Mouse (Mus musculus) hindbrain, embryonic 11.5 days (tissue): ENCODE measurements around the gene Atp1b1. TPM values are rescaled to one million over a fixed set of nuclear protein-coding genes. Genes with fewer than 3 reads are reported as not detected.

ENCODE experiments used
- ATAC-seq: fragments of 200-750 bp; cut with Nextera tagmentation; 2 replicates; pipeline ENCODE4 v1.8.0; 2017; ENCODE audit warnings: mild to moderate bottlenecking, moderate TSS enrichment, moderate library complexity; ENCODE audit not compliant: low FRiP score
- DNase-seq: peaks from one replicate; pipeline ENCODE4 v3.0.0-alpha.2; 2015; ENCODE audit warnings: low spot score
- H3K27ac ChIP-seq: fragments of 300-500 bp; sonication (generic); 2 replicates; pipeline ENCODE4 v1.5.1; 2014; ENCODE audit warnings: mild to moderate bottlenecking, low read depth, low read length
- H3K27me3 ChIP-seq: fragments of 300-500 bp; sonication (generic); 2 replicates; pipeline ENCODE4 v1.6.1; 2014; ENCODE audit warnings: mild to moderate bottlenecking, low read length, moderate library complexity, mixed read lengths; ENCODE audit not compliant: control insufficient read depth, insufficient read depth
- H3K36me3 ChIP-seq: fragments of 300-500 bp; sonication (generic); 2 replicates; pipeline ENCODE4 v1.6.1; 2014; ENCODE audit warnings: mild to moderate bottlenecking, low read length, moderate library complexity, mixed read lengths; ENCODE audit not compliant: control insufficient read depth, insufficient read depth
- H3K4me1 ChIP-seq: fragments of 300-500 bp; sonication (generic); replicated peaks from 2 replicates; pipeline ENCODE4 v1.6.1; 2014; ENCODE audit warnings: low read length, mixed read lengths; ENCODE audit not compliant: control insufficient read depth, insufficient read depth
- H3K4me2 ChIP-seq: fragments of 300-500 bp; sonication (generic); replicated peaks from 2 replicates; pipeline ENCODE4 v1.6.1; 2014; ENCODE audit warnings: mild to moderate bottlenecking, low read depth, low read length
- H3K4me3 ChIP-seq: fragments of 300-500 bp; sonication (generic); 2 replicates; pipeline ENCODE4 v1.5.1; 2014; ENCODE audit warnings: low read depth, low read length
- H3K9ac ChIP-seq: fragments of 300-500 bp; sonication (generic); 2 replicates; pipeline ENCODE4 v1.6.1; 2014; ENCODE audit warnings: low read depth, low read length
- H3K9me3 ChIP-seq: fragments of 300-500 bp; sonication (generic); 2 replicates; pipeline ENCODE4 v1.6.1; 2016; ENCODE audit warnings: low read length; ENCODE audit not compliant: control insufficient read depth
- WGBS: fragments of 180-500 bp; shearing (Covaris S2); extraction: QIAGEN DNeasy Blood & Tissue Kit; methylation state at CpG from one replicate; pipeline ENCODE4 v1.1.7; 2014; 5-methylcytosine and 5-hydroxymethylcytosine counted together
- polyA plus RNA-seq: library from polyadenylated mRNA; unstranded; fragments of >200 nt; fragmentation: Nextera tagmentation; extraction: Ambion mirVana; gene quantifications from 2 replicates; pipeline ENCODE4 v1.2.1, GENCODE M21; 2014

Gene Atp1b1
- polyA plus RNA-seq, 1 experiment from 2014 or later: 28.7 TPM

- DNase-seq (no peak), ATAC-seq (no peak)
- 43% methylated on average over 5 of the region's 5 CpGs for WGBS
- no peak overlapping the region for H3K27ac ChIP-seq
- no peaks in the 10 kb centered on the region for H3K36me3 ChIP-seq
- no peaks in the 10 kb centered on the region for H3K4me1 ChIP-seq
- H3K9me3 ChIP-seq: 0 out of 2 replicates have a peak, but pooled peaks cover 2% of the 10 kb centered on the region
- no peak overlapping the region for H3K4me3 ChIP-seq
- no peak overlapping the region for H3K4me2 ChIP-seq
- no peak overlapping the region for H3K9ac ChIP-seq
- no peaks in the 10 kb centered on the region for H3K27me3 ChIP-seq
Observed at GRCm38 (mm10) chr1:164406506-164406905, 51.6 kb downstream of the Atp1b1 start.

- no peak overlapping the region for H3K4me2 ChIP-seq
- ATAC-seq: no peak
- DNase-seq: no peak
- no peak overlapping the region for H3K4me3 ChIP-seq
- H3K9me3 ChIP-seq: 0 out of 2 replicates have a peak, but pooled peaks cover 2% of the 10 kb centered on the region
- H3K9ac ChIP-seq: no peak overlapping the region
- no peaks in the 10 kb centered on the region for H3K4me1 ChIP-seq
- H3K27ac ChIP-seq: no peak overlapping the region
- 66% methylated on average over 5 of the region's 5 CpGs for WGBS
- H3K36me3 ChIP-seq: no peaks in the 10 kb centered on the region
- no peaks in the 10 kb centered on the region for H3K27me3 ChIP-seq
Observed at GRCm38 (mm10) chr1:164405385-164405802, 52.8 kb downstream of the Atp1b1 start.

- Histone ChIP-seq H3K4me1 (no peaks in the 10 kb centered on the region), H3K27ac (no peak overlapping the region), H3K9me3 (0 out of 2 replicates have a peak, but pooled peaks cover 2% of the 10 kb centered on the region), H3K9ac (no peak overlapping the region), H3K36me3 (no peaks in the 10 kb centered on the region), H3K27me3 (no peaks in the 10 kb centered on the region), H3K4me2 (no peak overlapping the region), H3K4me3 (no peak overlapping the region)
- ATAC-seq (no peak), DNase-seq (no peak)
- 90% methylated on average over 3 of the region's 3 CpGs for WGBS
Observed at GRCm38 (mm10) chr1:164399578-164399977, 58.6 kb downstream of the Atp1b1 start.

- Histone ChIP-seq H3K27me3 (no peaks in the 10 kb centered on the region), H3K4me3 (no peak overlapping the region), H3K36me3 (no peaks in the 10 kb centered on the region), H3K9ac (no peak overlapping the region), H3K27ac (no peak overlapping the region), H3K9me3 (0 out of 2 replicates have a peak, but pooled peaks cover 2% of the 10 kb centered on the region), H3K4me2 (no peak overlapping the region), H3K4me1 (no peaks in the 10 kb centered on the region)
- WGBS: 63% methylated on average over 4 of the region's 4 CpGs
- ATAC-seq (no peak), DNase-seq (no peak)
Observed at GRCm38 (mm10) chr1:164397672-164398071, 60.5 kb downstream of the Atp1b1 start.

GRCm38 (mm10) chr1:164395131-164395780 lies 62.9 kb downstream of the Atp1b1 start:
- 65% methylated on average over 6 of the region's 6 CpGs for WGBS
- Histone ChIP-seq H3K27ac (peak overlapping the region; percentile 56), H3K4me3 (no peak overlapping the region), H3K4me2 (no peak overlapping the region), H3K27me3 (no peaks in the 10 kb centered on the region), H3K36me3 (no peaks in the 10 kb centered on the region), H3K4me1 (no peaks in the 10 kb centered on the region), H3K9me3 (no peaks in the 10 kb centered on the region), H3K9ac (no peak overlapping the region)
- peak; percentile 24 for DNase-seq
- peak; percentile 77 for ATAC-seq

GRCm38 (mm10) chr1:164392176-164392575 lies 66.0 kb downstream of the Atp1b1 start:
- no peak overlapping the region; the same call in 1 of the 2 replicates for H3K27ac ChIP-seq
- 33% methylated on average over 3 of the region's 3 CpGs for WGBS

GRCm38 (mm10) chr1:164389743-164390142 lies 68.4 kb downstream of the Atp1b1 start:
- Histone ChIP-seq H3K27ac (no peak overlapping the region), H3K27me3 (no peaks in the 10 kb centered on the region), H3K4me3 (no peak overlapping the region), H3K4me2 (no peak overlapping the region), H3K4me1 (no peaks in the 10 kb centered on the region), H3K9me3 (no peaks in the 10 kb centered on the region), H3K36me3 (no peaks in the 10 kb centered on the region), H3K9ac (no peak overlapping the region)
- WGBS: 87% methylated on average over 4 of the region's 4 CpGs
- DNase-seq (no peak), ATAC-seq (no peak)

More at GRCm38 (mm10) chr1:164392176-164392575, 66.0 kb downstream of the Atp1b1 start:
- Histone ChIP-seq H3K4me2 (no peak overlapping the region), H3K4me3 (no peak overlapping the region), H3K4me1 (no peaks in the 10 kb centered on the region), H3K9ac (no peak overlapping the region), H3K9me3 (no peaks in the 10 kb centered on the region), H3K27me3 (no peaks in the 10 kb centered on the region), H3K36me3 (no peaks in the 10 kb centered on the region)
- ATAC-seq (peak; percentile 90), DNase-seq (peak; percentile 71)

Other genes with a start within 250 kb of the Atp1b1 start
- gene Slc19a2, start 209.3 kb downstream of the Atp1b1 start, polyA plus RNA-seq: 9.2 and 9.4 TPM in 2 replicates
- 16.3 and 18.1 TPM in 2 replicates for gene Ccdc181, start 182.8 kb downstream of the Atp1b1 start, polyA plus RNA-seq
- 30.4 and 32.8 TPM in 2 replicates for gene Nme7, start 154.2 kb downstream of the Atp1b1 start, polyA plus RNA-seq
- 28.8 and 30.8 TPM in 2 replicates for gene Blzf1, start 150.9 kb downstream of the Atp1b1 start, polyA plus RNA-seq